Mouse (Mus musculus) layer of hippocampus, adult 11-12 months (tissue): ENCODE data around the gene Tmem117.

Experiments
- DNase-seq: peaks from one replicate; pipeline ENCODE4 v3.0.0; 2022; ENCODE audit warnings: low spot score

Tmem117 gene

GRCm38 (mm10) chr15:95024401-95024800 lies 395.4 kb downstream of the Tmem117 start:
- DNase-seq, result no peak

GRCm38 (mm10) chr15:95028862-95029486 lies 399.9 kb downstream of the Tmem117 start:
- DNase-seq, result no peak

- DNase-seq, result no peak
These were observed 400.4 kb downstream of the Tmem117 start for GRCm38 (mm10) chr15:95029487-95029875.

GRCm38 (mm10) chr15:95042437-95042836 lies 413.4 kb downstream of the Tmem117 start:
- DNase-seq, result no peak

- peak; percentile 40 for DNase-seq
These were observed 415.0 kb downstream of the Tmem117 start for GRCm38 (mm10) chr15:95044011-95044410.

GRCm38 (mm10) chr15:95047486-95047885 lies 418.5 kb downstream of the Tmem117 start:
- DNase-seq, result no peak

- DNase-seq, result no peak
These were observed 420.2 kb downstream of the Tmem117 start for GRCm38 (mm10) chr15:95049171-95049729.

- peak; percentile 38 for DNase-seq
These were observed 426.1 kb downstream of the Tmem117 start for GRCm38 (mm10) chr15:95055081-95055650.

GRCm38 (mm10) chr15:95068023-95068422 lies 439.0 kb downstream of the Tmem117 start:
- DNase-seq, result no peak

GRCm38 (mm10) chr15:95068799-95069198 lies 439.8 kb downstream of the Tmem117 start:
- peak; percentile 32 for DNase-seq

- DNase-seq, result no peak
These were observed 441.8 kb downstream of the Tmem117 start for GRCm38 (mm10) chr15:95070881-95071280.

- DNase-seq, result peak; percentile 55
These were observed 446.3 kb downstream of the Tmem117 start for GRCm38 (mm10) chr15:95075356-95075755.

- DNase-seq, result no peak
These were observed 452.6 kb downstream of the Tmem117 start for GRCm38 (mm10) chr15:95081654-95082053.

GRCm38 (mm10) chr15:95085962-95086361 lies 456.9 kb downstream of the Tmem117 start:
- DNase-seq, result no peak

- no peak for DNase-seq
These were observed 471.1 kb downstream of the Tmem117 start for GRCm38 (mm10) chr15:95100133-95100532.

GRCm38 (mm10) chr15:95101522-95101921 lies 472.5 kb downstream of the Tmem117 start:
- DNase-seq, result no peak

GRCm38 (mm10) chr15:95107246-95107809 lies 478.3 kb downstream of the Tmem117 start:
- DNase-seq, result no peak

GRCm38 (mm10) chr15:95108626-95109025 lies 479.6 kb downstream of the Tmem117 start:
- DNase-seq, result no peak

GRCm38 (mm10) chr15:95131401-95131800 lies 502.4 kb downstream of the Tmem117 start:
- no peak for DNase-seq

- peak; percentile 29 for DNase-seq
These were observed 507.0 kb downstream of the Tmem117 start for GRCm38 (mm10) chr15:95135926-95136609.

GRCm38 (mm10) chr15:95137018-95137810 lies 508.2 kb downstream of the Tmem117 start:
- DNase-seq, result peak; percentile 10
